Mouse (Mus musculus) hindbrain, embryonic 15.5 days (tissue): Measurements from ENCODE around the gene Sema4c. TPM values are rescaled to one million over a fixed set of nuclear protein-coding genes. Genes with fewer than 3 reads are reported as not detected.
A peak's percentile ranks its signal among the peaks of the same experiment; 100 is the strongest.

Experiments used
- ATAC-seq: fragments of 200-750 bp; cut with Nextera tagmentation; 2 replicates; pipeline ENCODE4 v1.8.0; 2017; ENCODE audit warnings: low read depth, moderate number of reproducible peaks, moderate TSS enrichment; ENCODE audit not compliant: low FRiP score
- H3K27ac ChIP-seq: fragments of 300-500 bp; sonication (generic); replicated peaks from 2 replicates; pipeline ENCODE4 v1.5.1; 2015; ENCODE audit warnings: mild to moderate bottlenecking, inconsistent platforms
- H3K27me3 ChIP-seq: fragments of 300-500 bp; sonication (generic); 2 replicates; pipeline ENCODE4 v1.6.1; 2015; ENCODE audit warnings: control low read depth, inconsistent platforms
- H3K36me3 ChIP-seq: fragments of 300-500 bp; sonication (generic); 2 replicates; pipeline ENCODE4 v1.6.1; 2015; ENCODE audit warnings: control low read depth, inconsistent platforms
- H3K4me1 ChIP-seq: fragments of 300-500 bp; sonication (generic); replicated peaks from 2 replicates; pipeline ENCODE4 v1.6.1; 2015; ENCODE audit warnings: control low read depth, inconsistent platforms
- H3K4me2 ChIP-seq: fragments of 300-500 bp; sonication (generic); 2 replicates; pipeline ENCODE4 v1.6.1; 2015; ENCODE audit warnings: moderate library complexity, mild to moderate bottlenecking, inconsistent platforms
- H3K4me3 ChIP-seq: fragments of 300-500 bp; sonication (generic); 2 replicates; pipeline ENCODE4 v1.5.1; 2015; ENCODE audit warnings: mild to moderate bottlenecking, inconsistent platforms
- H3K9ac ChIP-seq: fragments of 300-500 bp; sonication (generic); 2 replicates; pipeline ENCODE4 v1.6.1; 2015; ENCODE audit warnings: inconsistent platforms
- H3K9me3 ChIP-seq: fragments of 300-500 bp; sonication (generic); 2 replicates; pipeline ENCODE4 v1.6.1; 2016; ENCODE audit warnings: control low read depth, inconsistent platforms
- WGBS: fragments of 180-500 bp; shearing (Covaris S2); methylation state at CpG from one replicate; pipeline ENCODE4 v1.1.7; 2015; 5-methylcytosine and 5-hydroxymethylcytosine counted together
- polyA plus RNA-seq: library from polyadenylated mRNA; unstranded; fragments of >200 nt; fragmentation: Nextera tagmentation; extraction: Ambion mirVana; gene quantifications from 2 replicates; pipeline ENCODE4 v1.2.1, GENCODE M21; 2015

The Sema4c gene
- polyA plus RNA-seq, 1 experiment from 2014 or later: 26.8 TPM

GRCm38 (mm10) chr1:36563197-36563596, 5.0 kb upstream of the Sema4c start:
- H3K27ac ChIP-seq: no peak overlapping the region
- no peak overlapping the region for H3K4me2 ChIP-seq
- ATAC-seq: no peak
- peaks cover 15% of the 10 kb centered on the region for H3K4me1 ChIP-seq
- no peaks in the 10 kb centered on the region for H3K36me3 ChIP-seq
- H3K4me3 ChIP-seq: no peak overlapping the region
- H3K9me3 ChIP-seq: no peaks in the 10 kb centered on the region
- H3K9ac ChIP-seq: no peak overlapping the region
- no peaks in the 10 kb centered on the region for H3K27me3 ChIP-seq
- WGBS: 80% methylated on average over 2 of the region's 2 CpGs

DNA sequence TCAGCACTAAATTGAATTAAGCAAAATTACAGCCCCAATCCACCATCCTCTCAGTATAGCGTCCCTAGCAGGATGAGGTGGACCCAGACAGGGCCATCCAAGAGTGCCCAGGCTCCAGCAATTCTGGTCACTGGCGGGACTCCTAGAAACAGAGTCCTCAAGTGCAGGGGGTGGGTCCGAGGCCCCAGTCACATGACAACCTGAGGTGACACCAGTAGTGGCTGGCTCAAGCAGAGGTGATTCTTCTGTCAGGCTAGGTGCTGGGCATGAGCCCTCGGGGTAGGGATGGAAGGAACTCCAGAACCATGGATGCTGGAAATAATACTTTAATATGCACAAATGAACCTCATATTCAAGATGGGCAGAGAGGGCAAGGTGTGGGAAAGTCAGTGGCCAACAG, 4.2 kb upstream of the Sema4c start:
- Histone ChIP-seq H3K4me1 (peaks cover 11% of the 10 kb centered on the region), H3K27ac (no peak overlapping the region), H3K9me3 (no peaks in the 10 kb centered on the region), H3K4me3 (no peak overlapping the region), H3K36me3 (no peaks in the 10 kb centered on the region), H3K4me2 (no peak overlapping the region), H3K27me3 (no peaks in the 10 kb centered on the region), H3K9ac (no peak overlapping the region)
- no peak for ATAC-seq
- 84% methylated on average over 4 of the region's 4 CpGs for WGBS

DNA sequence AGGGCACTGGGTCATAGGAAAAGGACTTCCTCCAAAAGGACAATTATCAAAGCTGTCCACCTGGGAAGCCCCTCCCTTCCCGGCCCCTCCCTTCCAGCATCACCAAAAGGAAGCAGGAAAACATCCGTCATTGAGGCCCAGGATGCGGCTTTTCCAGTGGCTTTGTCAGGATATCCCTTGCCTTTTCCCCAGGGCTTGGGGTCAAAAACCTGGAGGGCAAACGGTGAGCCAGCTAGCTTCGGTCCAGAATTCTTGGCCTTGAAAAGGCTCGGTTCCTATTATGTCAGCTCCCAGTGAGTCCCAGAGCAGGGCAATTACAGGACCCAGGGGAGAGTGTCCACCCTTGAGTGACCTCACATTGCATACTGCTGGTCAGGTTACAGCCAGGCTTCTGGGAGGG, 2.8 kb upstream of the Sema4c start:
- Histone ChIP-seq H3K9me3 (no peaks in the 10 kb centered on the region), H3K4me3 (no peak overlapping the region), H3K27me3 (no peaks in the 10 kb centered on the region), H3K36me3 (no peaks in the 10 kb centered on the region), H3K4me2 (no peak overlapping the region), H3K9ac (no peak overlapping the region), H3K27ac (no peak overlapping the region), H3K4me1 (peaks cover 16% of the 10 kb centered on the region)
- ATAC-seq: no peak
- WGBS: 56% methylated on average over 6 of the region's 6 CpGs

DNA sequence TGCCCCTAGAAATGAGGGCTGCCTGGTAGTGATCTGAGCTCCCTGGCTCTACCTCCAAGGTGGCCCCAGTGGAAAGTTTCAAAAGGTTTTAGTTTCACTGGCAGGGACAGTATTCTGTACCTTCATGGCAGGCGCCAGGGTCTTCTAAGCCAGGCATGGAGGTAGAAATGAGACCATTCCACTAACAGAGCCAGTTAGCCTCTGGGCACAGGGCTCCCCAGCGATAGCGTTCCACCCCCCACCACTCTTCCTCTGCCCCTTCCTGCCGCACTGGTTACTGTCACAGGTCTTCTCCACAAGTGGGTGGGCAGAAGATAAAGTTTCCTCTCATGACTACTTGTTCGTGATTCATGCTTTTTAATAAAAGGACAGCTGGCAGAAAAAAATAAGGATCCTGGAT, 1.7 kb upstream of the Sema4c start:
- no peaks in the 10 kb centered on the region for H3K9me3 ChIP-seq
- no peaks in the 10 kb centered on the region for H3K27me3 ChIP-seq
- H3K36me3 ChIP-seq: no peaks in the 10 kb centered on the region; the same call in 1 of the 2 replicates
- H3K4me2 ChIP-seq: no peak overlapping the region
- peaks cover 26% of the 10 kb centered on the region for H3K4me1 ChIP-seq
- 64% methylated on average over 5 of the region's 5 CpGs for WGBS
- no peak for ATAC-seq
- no peak overlapping the region for H3K4me3 ChIP-seq
- H3K27ac ChIP-seq: no peak overlapping the region
- H3K9ac ChIP-seq: no peak overlapping the region

DNA sequence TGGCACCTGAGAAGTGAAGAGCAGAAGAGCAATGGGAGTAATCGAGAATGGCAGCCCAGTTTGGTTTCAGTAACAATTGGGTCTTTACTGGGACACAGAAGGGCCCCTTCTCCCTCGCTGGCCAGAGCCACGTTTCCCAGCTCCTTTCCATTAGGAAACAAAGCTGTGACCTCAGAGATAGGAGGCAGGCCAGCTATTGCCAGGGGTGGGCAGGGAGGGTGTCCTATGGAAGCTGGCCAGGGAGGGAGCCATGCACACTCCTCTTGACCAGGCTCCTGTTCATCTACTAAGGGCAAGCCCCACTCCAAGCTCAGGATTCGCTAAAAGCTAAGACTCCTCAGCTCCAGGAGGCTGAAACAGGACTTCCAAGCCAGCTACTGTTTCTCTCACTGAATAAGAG, 1.1 kb upstream of the Sema4c start:
- WGBS: 9% methylated on average over 4 of the region's 4 CpGs
- Histone ChIP-seq H3K4me1 (peaks cover 33% of the 10 kb centered on the region), H3K27ac (no peak overlapping the region), H3K36me3 (peaks cover 3% of the 10 kb centered on the region), H3K9me3 (no peaks in the 10 kb centered on the region), H3K4me2 (peak overlapping the region; percentile 79), H3K9ac (no peak overlapping the region), H3K27me3 (no peaks in the 10 kb centered on the region), H3K4me3 (no peak overlapping the region)
- ATAC-seq: no peak

DNA sequence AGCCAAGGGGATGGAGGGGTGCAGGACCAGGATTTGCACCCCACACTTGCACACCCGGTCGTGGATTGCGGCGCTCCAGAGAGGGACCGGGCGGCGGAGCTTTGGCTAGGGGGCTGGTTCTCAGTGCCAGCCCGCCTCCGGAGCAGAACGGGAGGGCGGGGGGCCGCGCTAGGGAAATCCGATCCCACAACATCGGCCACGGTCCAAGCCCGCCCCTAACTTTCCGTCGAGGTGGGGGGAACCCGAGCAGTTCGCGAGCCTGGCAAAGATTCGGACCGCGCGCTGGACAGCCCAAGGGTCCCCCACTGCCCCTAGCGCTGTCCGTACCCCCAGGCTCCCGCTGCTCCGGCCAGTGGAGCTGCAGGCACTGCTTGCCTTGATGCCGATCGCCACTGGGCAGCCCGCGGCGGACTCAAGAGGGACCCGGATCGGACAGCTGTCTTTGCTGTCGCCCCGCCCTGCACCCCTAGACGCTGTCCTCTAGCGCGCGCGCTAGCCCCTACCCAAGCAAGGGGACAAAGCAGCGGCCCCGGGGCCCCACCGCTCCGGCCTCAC, 615 bp downstream of the Sema4c start:
- Histone ChIP-seq H3K9ac (peak overlapping the region; percentile 99), H3K4me2 (peak overlapping the region; percentile 79), H3K36me3 (peaks cover 20% of the 10 kb centered on the region), H3K27ac (peak overlapping the region; percentile 99), H3K9me3 (no peaks in the 10 kb centered on the region), H3K4me1 (peaks cover 38% of the 10 kb centered on the region), H3K27me3 (no peaks in the 10 kb centered on the region), H3K4me3 (peak overlapping the region; percentile 78)
- WGBS: under 1% methylated on average over 46 of the region's 48 CpGs
- peak; percentile 77 for ATAC-seq

DNA sequence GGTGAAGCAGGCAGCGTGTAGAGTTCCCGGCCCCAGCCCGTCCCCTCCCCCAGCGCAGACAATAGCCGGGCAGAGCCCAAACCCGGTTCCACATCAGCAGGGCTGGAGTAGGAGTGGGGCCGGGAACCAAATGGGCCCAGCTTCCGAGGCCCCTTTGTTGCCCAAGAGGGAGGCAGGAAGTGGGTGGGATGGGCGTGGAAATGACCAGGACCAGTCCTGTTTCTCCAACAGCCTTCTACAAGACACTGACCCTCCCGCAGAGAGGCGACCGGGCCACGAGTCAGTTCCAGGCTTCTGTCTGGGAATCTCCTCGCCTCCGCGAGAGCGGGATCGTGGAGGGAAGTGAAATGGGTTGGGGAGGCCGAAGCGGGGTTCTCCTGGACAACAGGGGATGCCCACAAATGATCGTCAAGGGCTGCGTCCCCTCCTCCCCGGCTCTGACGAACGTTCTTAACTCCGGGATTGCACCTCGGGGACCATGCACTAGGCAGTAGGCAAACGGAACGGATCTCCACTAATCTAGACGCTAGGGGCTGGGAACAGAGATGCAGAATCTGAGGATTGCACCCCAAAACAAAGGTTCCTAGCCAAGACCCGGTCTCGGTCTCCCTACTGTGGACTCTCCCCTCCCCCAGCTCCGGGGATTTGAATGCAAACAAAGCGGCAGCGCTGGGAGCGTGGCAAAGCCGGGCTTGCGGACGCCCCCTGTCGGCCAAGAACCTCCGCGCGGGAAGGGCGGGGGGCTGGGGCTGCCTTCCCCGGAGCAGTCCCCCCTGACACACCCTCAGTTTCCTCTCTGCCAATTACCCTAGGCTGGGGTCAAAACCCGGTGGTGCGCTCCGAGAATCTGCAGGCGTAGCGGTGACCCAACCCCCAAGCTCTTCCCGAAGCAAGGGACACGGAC, 1.3 kb downstream of the Sema4c start:
- ATAC-seq: peak; percentile 79
- WGBS: under 1% methylated on average over 52 of the region's 52 CpGs
- peaks cover 27% of the 10 kb centered on the region for H3K36me3 ChIP-seq
- peak overlapping the region; percentile 99 for H3K9ac ChIP-seq
- H3K4me1 ChIP-seq: peaks cover 38% of the 10 kb centered on the region
- H3K27ac ChIP-seq: peak overlapping the region; percentile 99
- peak overlapping the region; percentile 79 for H3K4me2 ChIP-seq
- H3K9me3 ChIP-seq: no peaks in the 10 kb centered on the region
- peak overlapping the region; percentile 78 for H3K4me3 ChIP-seq
- H3K27me3 ChIP-seq: no peaks in the 10 kb centered on the region

- Histone ChIP-seq H3K4me2 (peak overlapping the region; percentile 79), H3K4me1 (peaks cover 38% of the 10 kb centered on the region), H3K27me3 (no peaks in the 10 kb centered on the region), H3K27ac (peak overlapping the region; percentile 99), H3K36me3 (peaks cover 36% of the 10 kb centered on the region), H3K4me3 (peak overlapping the region; percentile 78), H3K9ac (peak overlapping the region; percentile 99), H3K9me3 (no peaks in the 10 kb centered on the region)
- WGBS: 2% methylated on average over 8 of the region's 8 CpGs
- no peak for ATAC-seq
These were observed 2.3 kb downstream of the Sema4c start for GRCm38 (mm10) chr1:36555798-36556395.

GRCm38 (mm10) chr1:36554633-36555399, 3.3 kb downstream of the Sema4c start:
- Histone ChIP-seq H3K27ac (peak overlapping the region; percentile 99), H3K9me3 (no peaks in the 10 kb centered on the region), H3K36me3 (peaks cover 47% of the 10 kb centered on the region), H3K4me3 (peak overlapping the region; percentile 78), H3K4me1 (peaks cover 38% of the 10 kb centered on the region), H3K4me2 (peak overlapping the region; percentile 79), H3K27me3 (no peaks in the 10 kb centered on the region), H3K9ac (peak overlapping the region; percentile 99)
- ATAC-seq: no peak
- 68% methylated on average over 21 of the region's 21 CpGs for WGBS

DNA sequence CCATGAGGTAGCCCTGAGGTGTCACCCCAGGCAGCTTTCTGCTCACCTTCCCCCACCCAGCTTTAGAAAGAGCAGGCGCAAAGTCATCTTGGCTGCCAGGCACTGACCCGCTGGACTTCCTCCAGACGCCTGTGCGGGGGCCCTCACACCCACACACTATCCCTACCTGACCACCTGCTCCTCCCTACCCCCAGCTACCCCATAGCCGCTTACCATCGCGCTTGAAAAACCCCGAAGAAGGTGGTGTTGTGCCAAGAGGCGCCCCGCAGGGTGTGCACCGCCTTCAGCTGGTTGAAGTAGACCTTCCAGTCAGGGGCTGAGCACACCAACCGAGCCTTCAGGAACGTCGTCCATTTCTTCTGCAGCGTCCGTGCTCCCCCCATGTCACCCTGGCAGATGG, 5.6 kb downstream of the Sema4c start:
- 86% methylated on average over 16 of the region's 16 CpGs for WGBS
- ATAC-seq: no peak
- Histone ChIP-seq H3K4me2 (no peak overlapping the region), H3K27ac (no peak overlapping the region), H3K27me3 (no peaks in the 10 kb centered on the region), H3K4me1 (peaks cover 50% of the 10 kb centered on the region), H3K4me3 (no peak overlapping the region), H3K9ac (no peak overlapping the region), H3K36me3 (peaks cover 62% of the 10 kb centered on the region), H3K9me3 (no peaks in the 10 kb centered on the region)

DNA sequence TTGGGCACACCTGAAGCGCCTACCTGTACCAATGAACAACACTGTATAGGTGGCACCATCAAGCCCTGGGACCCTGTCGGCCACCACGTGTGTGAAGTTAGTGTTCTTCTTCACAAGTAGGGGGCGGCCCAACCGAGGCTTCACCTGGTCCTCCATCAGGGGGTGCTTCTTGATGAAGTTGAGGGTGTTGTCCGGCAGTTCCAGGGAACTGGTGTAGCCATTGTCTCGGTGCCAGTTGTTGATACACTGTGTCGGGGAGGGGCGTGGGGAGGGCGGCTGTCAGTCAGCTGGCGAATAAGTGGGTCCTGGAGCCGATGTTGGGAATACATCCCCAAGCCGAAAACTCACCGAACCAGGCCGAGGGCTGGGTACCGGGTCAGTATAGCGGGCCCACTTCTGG, 6.2 kb downstream of the Sema4c start:
- Histone ChIP-seq H3K27ac (no peak overlapping the region), H3K4me1 (peaks cover 53% of the 10 kb centered on the region), H3K9me3 (no peaks in the 10 kb centered on the region), H3K9ac (no peak overlapping the region), H3K4me3 (no peak overlapping the region), H3K27me3 (no peaks in the 10 kb centered on the region), H3K36me3 (peaks cover 62% of the 10 kb centered on the region), H3K4me2 (no peak overlapping the region)
- no peak for ATAC-seq
- 90% methylated on average over 17 of the region's 17 CpGs for WGBS
